Mouse (Mus musculus) neural tube, embryonic 14.5 days (tissue): ENCODE data around the gene Myo5a. TPM values are rescaled to one million over a fixed set of nuclear protein-coding genes. Genes with fewer than 3 reads are reported as not detected.

ENCODE experiments used
- ATAC-seq: fragments of 200-750 bp; cut with Nextera tagmentation; 2 replicates; pipeline ENCODE4 v1.8.0; 2017; ENCODE audit warnings: low read depth, mild to moderate bottlenecking, moderate TSS enrichment, moderate library complexity
- H3K27ac ChIP-seq: fragments of 300-500 bp; sonication (generic); 2 replicates; pipeline ENCODE4 v1.5.1; 2014; ENCODE audit warnings: low read depth, mild to moderate bottlenecking, control low read depth, low read length, moderate library complexity, mixed read lengths
- H3K27me3 ChIP-seq: fragments of 300-500 bp; sonication (generic); 2 replicates; pipeline ENCODE4 v1.6.1; 2014; ENCODE audit warnings: low read length; ENCODE audit not compliant: control insufficient read depth, insufficient read depth
- H3K36me3 ChIP-seq: fragments of 300-500 bp; sonication (generic); 2 replicates; pipeline ENCODE4 v1.6.1; 2014; ENCODE audit warnings: low read length, mixed read lengths; ENCODE audit not compliant: control insufficient read depth, insufficient read depth
- H3K4me1 ChIP-seq: fragments of 300-500 bp; sonication (generic); 2 replicates; pipeline ENCODE4 v1.6.1; 2014; ENCODE audit warnings: low read length; ENCODE audit not compliant: control insufficient read depth, insufficient read depth
- H3K4me2 ChIP-seq: fragments of 300-500 bp; sonication (generic); 2 replicates; pipeline ENCODE4 v1.6.1; 2014; ENCODE audit warnings: mild to moderate bottlenecking, low read depth, low read length, control low read depth
- H3K4me3 ChIP-seq: fragments of 300-500 bp; sonication (generic); 2 replicates; pipeline ENCODE4 v1.5.1; 2014; ENCODE audit warnings: low read depth, low read length, control low read depth, mixed read lengths
- H3K9ac ChIP-seq: fragments of 300-500 bp; sonication (generic); replicated peaks from 2 replicates; pipeline ENCODE4 v1.6.1; 2014; ENCODE audit warnings: low read depth, mild to moderate bottlenecking, control low read depth, low read length, mixed read lengths
- H3K9me3 ChIP-seq: fragments of 300-500 bp; sonication (generic); 2 replicates; pipeline ENCODE4 v1.6.1; 2016; ENCODE audit warnings: low read length; ENCODE audit not compliant: control insufficient read depth
- WGBS: fragments of 180-500 bp; shearing (Covaris S2); extraction: QIAGEN DNeasy Blood & Tissue Kit; methylation state at CpG from one replicate; pipeline ENCODE4 v1.1.7; 2014; 5-methylcytosine and 5-hydroxymethylcytosine counted together
- polyA plus RNA-seq: library from polyadenylated mRNA; unstranded; fragments of >200 nt; fragmentation: Nextera tagmentation; extraction: Ambion mirVana; gene quantifications from 2 replicates; pipeline ENCODE4 v1.2.1, GENCODE M21; 2014

Myo5a gene
- polyA plus RNA-seq, 1 experiment from 2014 or later = 60.0 TPM

DNA sequence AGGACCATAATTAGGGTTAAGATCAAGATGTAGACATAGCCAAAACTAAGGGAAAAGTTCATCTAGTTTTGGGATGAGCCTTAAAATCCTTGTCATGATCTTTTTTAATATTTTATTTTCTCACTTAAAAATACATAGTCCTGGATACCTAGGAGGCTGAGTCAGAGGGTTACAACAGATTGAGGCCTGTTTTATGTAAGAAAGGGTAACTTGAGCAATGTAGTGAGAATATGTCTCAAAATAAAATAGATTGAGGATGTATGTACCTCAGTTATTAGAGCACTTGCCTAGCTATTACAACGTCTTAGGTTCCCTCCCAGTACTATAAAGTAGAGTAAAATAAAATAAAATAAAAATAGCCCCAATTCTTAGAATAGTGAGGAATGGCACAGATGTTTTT, 21.3 kb downstream of the Myo5a start:
- no peak overlapping the region for H3K4me3 ChIP-seq
- ATAC-seq = no peak
- no peak overlapping the region for H3K4me2 ChIP-seq
- H3K36me3 ChIP-seq = no peaks in the 10 kb centered on the region
- WGBS = 77% methylated on average over 1 of the region's 1 CpGs
- no peak overlapping the region for H3K27ac ChIP-seq
- H3K9me3 ChIP-seq = no peaks in the 10 kb centered on the region
- no peaks in the 10 kb centered on the region for H3K27me3 ChIP-seq
- no peak overlapping the region for H3K9ac ChIP-seq
- no peaks in the 10 kb centered on the region for H3K4me1 ChIP-seq

DNA sequence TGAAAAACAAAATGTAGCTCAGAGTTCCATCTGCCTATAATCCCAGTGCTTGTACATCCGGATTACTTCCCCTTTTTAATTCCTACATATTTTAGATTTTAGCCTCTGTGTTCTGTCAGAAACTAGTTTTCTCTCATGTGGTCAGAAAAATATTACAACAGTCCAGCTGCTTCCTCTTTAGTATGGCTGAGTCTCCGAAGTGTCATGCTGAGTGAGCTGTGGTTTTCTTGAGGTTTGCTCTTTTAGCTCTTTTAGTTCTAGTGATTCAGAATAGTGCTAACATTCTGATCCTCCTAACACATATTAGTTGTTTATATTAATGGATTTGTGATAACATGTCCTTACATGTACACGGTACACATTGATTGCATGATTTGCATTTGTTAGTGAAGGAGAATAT, 23.9 kb downstream of the Myo5a start:
- Histone ChIP-seq H3K4me3 (no peak overlapping the region), H3K9me3 (no peaks in the 10 kb centered on the region), H3K27me3 (no peaks in the 10 kb centered on the region), H3K4me2 (no peak overlapping the region), H3K36me3 (no peaks in the 10 kb centered on the region), H3K4me1 (no peaks in the 10 kb centered on the region), H3K27ac (no peak overlapping the region), H3K9ac (no peak overlapping the region)
- 83% methylated on average over 3 of the region's 3 CpGs for WGBS
- ATAC-seq = no peak

DNA sequence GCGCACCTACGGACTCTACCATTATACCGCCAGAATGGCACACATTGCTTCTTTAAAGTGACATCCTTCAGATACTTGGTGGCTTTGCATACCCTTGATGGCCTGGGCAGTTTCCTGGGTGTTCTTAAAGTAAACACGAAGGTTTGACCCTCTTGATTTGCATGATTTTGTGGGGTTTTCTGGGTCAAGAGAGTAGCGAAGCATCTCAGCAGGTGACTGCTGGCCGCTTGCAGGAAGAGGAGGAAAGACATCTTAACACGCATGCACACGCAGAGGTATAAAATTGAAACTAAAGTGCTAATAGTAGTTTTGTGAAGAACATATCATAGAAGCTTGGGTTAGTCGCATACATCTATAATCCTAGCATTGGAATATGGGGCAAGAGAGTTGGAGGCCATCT, 28.1 kb downstream of the Myo5a start:
- no peak overlapping the region for H3K27ac ChIP-seq
- H3K9ac ChIP-seq = no peak overlapping the region
- no peak overlapping the region for H3K4me3 ChIP-seq
- H3K4me1 ChIP-seq = no peaks in the 10 kb centered on the region
- H3K4me2 ChIP-seq = no peak overlapping the region
- 98% methylated on average over 9 of the region's 9 CpGs for WGBS
- no peaks in the 10 kb centered on the region for H3K27me3 ChIP-seq
- H3K36me3 ChIP-seq = no peaks in the 10 kb centered on the region
- no peaks in the 10 kb centered on the region for H3K9me3 ChIP-seq
- ATAC-seq = no peak

DNA sequence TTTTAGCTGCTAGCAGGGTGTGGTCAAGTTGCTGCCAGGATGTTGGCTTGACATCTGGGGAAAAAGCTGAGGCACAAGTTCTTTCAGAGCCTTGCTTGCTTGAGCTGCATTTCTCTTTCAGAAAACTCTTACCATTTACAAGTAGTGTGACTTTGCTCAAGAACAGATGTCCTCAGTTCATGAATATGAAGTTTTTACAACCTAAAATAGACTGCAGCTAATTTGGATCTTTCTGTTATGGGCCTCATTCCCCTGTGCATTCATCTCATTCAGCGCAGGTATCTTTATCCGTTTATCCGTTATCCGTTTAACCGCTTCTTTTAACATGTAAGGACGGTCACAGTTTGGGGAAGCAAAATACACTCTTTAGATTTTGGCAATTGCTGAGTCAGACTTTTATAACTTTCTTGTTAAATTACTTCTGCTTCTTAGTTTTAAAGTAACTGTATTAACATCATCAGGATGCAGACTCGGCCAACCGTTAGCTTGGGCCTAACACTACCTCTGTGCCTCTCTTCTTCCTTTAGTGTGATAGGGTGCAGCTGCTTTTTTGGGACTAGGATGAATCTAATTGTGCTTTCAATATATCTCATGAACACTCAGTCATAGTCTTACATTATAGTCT, 29.5 kb downstream of the Myo5a start:
- WGBS = 96% methylated on average over 8 of the region's 8 CpGs
- no peak for ATAC-seq

DNA sequence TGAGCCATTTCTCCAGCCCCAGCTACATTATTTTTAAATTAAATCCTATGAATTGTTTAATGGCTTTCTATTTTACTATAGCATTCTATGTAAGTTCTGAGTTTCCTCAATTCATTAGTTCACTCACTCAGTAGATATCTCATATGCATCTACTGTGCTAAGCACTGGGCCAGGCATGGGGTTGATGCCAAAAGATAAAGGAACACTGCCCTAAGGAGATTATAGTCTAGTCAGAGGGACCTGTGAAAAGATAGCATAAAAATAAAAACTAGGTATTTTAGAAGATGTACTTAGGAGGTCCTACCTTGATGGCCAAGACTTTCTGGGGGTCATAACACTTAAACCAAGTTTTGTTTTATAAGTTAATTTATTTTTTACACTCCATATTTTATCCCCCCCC, 31.3 kb downstream of the Myo5a start:
- no peak overlapping the region for H3K4me2 ChIP-seq
- no peaks in the 10 kb centered on the region for H3K9me3 ChIP-seq
- H3K4me3 ChIP-seq = no peak overlapping the region
- H3K9ac ChIP-seq = no peak overlapping the region
- H3K4me1 ChIP-seq = no peaks in the 10 kb centered on the region
- no peak for ATAC-seq
- H3K27ac ChIP-seq = no peak overlapping the region
- H3K36me3 ChIP-seq = no peaks in the 10 kb centered on the region
- H3K27me3 ChIP-seq = no peaks in the 10 kb centered on the region

More for the DNA sequence above, 29.5 kb downstream of the Myo5a start:
- Histone ChIP-seq H3K27ac (no peak overlapping the region), H3K36me3 (no peaks in the 10 kb centered on the region), H3K9me3 (no peaks in the 10 kb centered on the region), H3K4me3 (no peak overlapping the region), H3K9ac (no peak overlapping the region), H3K27me3 (no peaks in the 10 kb centered on the region), H3K4me1 (no peaks in the 10 kb centered on the region), H3K4me2 (no peak overlapping the region)

DNA sequence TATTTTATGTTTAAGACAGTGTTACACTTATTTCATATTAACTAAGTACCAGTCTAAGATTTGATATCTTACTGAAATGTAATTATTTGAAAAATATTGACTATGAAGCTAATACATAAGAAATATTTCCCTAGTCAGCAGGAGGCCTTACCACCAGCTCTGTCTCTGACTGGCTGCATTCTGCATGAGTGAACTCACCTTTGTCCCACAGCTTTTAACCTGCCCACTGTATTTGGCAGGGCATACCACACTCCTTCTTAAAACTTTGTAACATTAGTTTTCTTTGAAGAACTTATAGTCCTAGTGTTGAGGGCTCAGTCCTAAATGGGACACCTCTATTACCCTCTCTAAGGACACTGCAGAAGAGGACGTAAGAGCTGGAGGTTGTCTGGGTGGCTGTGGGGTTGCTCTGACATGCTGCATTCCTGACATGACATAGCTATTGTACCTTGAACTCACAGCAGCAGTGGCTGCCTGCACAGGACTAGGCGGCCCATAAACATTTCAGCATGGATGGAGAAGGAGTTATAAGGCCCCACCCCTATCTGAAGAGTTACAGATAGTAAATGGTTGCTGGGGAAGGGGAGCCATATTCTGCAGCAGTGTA, 45.9 kb downstream of the Myo5a start:
- no peak overlapping the region for H3K9ac ChIP-seq
- whole genome bisulfite sequencing = 86% methylated on average over 2 of the region's 2 CpGs
- no peaks in the 10 kb centered on the region for H3K27me3 ChIP-seq
- no peak overlapping the region for H3K4me3 ChIP-seq
- no peak overlapping the region for H3K27ac ChIP-seq
- no peaks in the 10 kb centered on the region for H3K9me3 ChIP-seq
- no peak for ATAC-seq
- H3K4me2 ChIP-seq = no peak overlapping the region
- no peaks in the 10 kb centered on the region for H3K4me1 ChIP-seq
- peaks cover 9% of the 10 kb centered on the region for H3K36me3 ChIP-seq

DNA sequence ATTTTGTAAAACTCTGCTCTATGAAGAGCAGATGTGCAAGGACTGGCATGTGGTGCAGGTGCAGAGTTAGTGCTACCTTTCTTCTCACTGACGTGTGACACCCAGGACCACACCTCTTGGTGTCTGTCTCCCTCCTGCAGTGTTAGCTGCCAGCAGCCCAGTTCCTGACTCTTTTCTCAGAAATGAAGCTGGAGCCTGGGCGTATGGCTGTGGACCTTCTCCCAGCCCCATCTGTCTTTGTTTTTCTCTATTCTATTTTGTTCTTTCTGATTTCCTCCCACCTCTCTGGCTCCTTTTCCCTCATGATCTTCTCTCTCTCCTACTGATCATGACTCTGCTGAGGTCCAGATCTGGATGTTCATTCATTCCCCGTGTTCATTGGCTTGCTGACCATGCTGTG, 50.3 kb downstream of the Myo5a start:
- Histone ChIP-seq H3K9ac (no peak overlapping the region), H3K36me3 (peaks cover 9% of the 10 kb centered on the region), H3K4me1 (no peaks in the 10 kb centered on the region), H3K4me3 (no peak overlapping the region), H3K27ac (no peak overlapping the region), H3K9me3 (no peaks in the 10 kb centered on the region), H3K27me3 (no peaks in the 10 kb centered on the region), H3K4me2 (no peak overlapping the region)
- ATAC-seq = no peak
- WGBS = 92% methylated on average over 3 of the region's 3 CpGs

DNA sequence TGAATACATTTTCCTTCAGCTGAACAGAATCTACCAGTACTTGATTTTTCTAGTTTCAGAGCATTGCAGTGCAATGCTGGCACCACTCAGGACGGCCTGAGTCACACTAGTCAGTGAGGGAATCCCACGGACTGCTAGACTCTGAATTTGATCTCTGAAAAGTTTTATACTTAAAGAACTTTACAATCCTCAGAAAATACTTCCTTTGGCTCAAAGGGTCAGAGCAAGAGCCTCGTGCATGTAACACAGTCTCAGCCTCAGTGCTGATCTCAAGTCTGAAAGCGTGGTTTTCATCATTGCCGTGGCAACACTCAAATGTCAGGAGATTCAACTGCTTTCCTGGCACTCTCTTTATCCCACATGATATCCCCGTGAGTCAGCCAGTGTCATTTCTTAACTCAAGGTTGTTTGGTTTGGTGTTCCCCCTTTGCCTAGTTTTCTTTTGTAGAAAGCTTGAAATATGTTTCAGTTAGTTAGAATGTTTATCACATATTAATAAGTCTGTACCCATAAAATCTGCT, 53.4 kb downstream of the Myo5a start:
- Histone ChIP-seq H3K9ac (no peak overlapping the region), H3K4me1 (no peaks in the 10 kb centered on the region), H3K4me3 (no peak overlapping the region), H3K27ac (no peak overlapping the region), H3K4me2 (no peak overlapping the region), H3K27me3 (no peaks in the 10 kb centered on the region), H3K36me3 (peaks cover 12% of the 10 kb centered on the region), H3K9me3 (no peaks in the 10 kb centered on the region)
- WGBS = 67% methylated on average over 6 of the region's 6 CpGs
- ATAC-seq = no peak

DNA sequence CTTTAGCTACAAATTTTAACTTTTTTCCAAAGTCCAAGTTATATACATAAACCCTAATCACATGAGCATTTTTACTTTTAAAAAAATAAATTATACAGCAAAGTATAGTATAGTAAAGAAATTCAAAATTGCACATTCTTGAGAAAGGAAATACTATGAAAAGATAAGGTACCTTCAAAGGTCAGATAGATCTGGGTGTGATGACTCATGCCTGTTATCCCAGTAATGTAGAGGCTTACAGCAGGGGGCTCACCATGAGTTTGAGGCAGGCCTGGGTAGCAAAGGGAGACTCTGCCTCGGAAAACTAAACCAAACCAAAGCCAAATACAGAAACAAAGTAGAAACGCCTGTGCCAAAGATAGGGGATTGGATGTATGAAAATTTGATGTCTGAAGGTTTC, 59.7 kb downstream of the Myo5a start:
- Histone ChIP-seq H3K4me1 (no peaks in the 10 kb centered on the region), H3K36me3 (peaks cover 10% of the 10 kb centered on the region), H3K27ac (no peak overlapping the region), H3K9ac (no peak overlapping the region), H3K27me3 (no peaks in the 10 kb centered on the region), H3K4me3 (no peak overlapping the region), H3K4me2 (no peak overlapping the region), H3K9me3 (no peaks in the 10 kb centered on the region)
- no peak for ATAC-seq
- 88% methylated on average over 2 of the region's 2 CpGs for WGBS
